Mouse (Mus musculus) lung, postnatal 0 days (tissue): ENCODE results near the gene Arhgef28.

Experiments used
- CTCF ChIP-seq: IDR thresholded peaks from 2 replicates; pipeline ENCODE4 v1.5.1; 2016; ENCODE audit warnings: antibody characterized with exemption, mild to moderate bottlenecking
- EP300 ChIP-seq: IDR thresholded peaks from 2 replicates; pipeline ENCODE4 v1.6.1; 2016; ENCODE audit warnings: antibody characterized with exemption, mild to moderate bottlenecking, control low read depth

- TF ChIP-seq CTCF (no peak), EP300 (no peak)
Observed at GRCm38 (mm10) chr13:97964892-97965424, 241.3 kb downstream of the Arhgef28 start.
